Mouse (Mus musculus) heart, postnatal 0 days (tissue): ENCODE data around the gene Plin2.

Experiments used
- CTCF ChIP-seq: IDR thresholded peaks from 2 replicates; pipeline ENCODE4 v1.5.1; 2016; ENCODE audit warnings: antibody characterized with exemption, control low read depth, low read depth
- EP300 ChIP-seq: IDR thresholded peaks from 2 replicates; pipeline ENCODE4 v1.6.1; 2016; ENCODE audit warnings: antibody characterized with exemption, low read depth

DNA sequence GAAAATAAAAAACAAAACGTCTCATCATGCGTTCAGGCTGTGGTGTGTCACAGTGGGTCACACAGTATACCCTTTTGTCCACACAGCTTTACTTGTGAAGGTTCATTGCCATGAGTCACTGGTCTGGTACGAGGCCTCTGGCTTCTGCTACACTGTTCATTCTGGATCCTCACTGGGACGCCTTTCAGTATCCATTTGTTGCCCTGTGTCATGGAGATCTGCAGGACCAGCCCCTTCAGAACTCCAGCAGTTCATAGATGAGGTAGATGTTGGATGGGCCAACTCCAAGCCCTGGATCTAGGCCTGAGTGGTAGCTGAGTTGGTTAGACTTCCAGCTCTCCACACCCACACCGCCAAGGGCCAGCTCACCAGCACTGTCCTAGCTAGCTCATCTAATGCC lies 13.9 kb upstream of the Plin2 start:
- TF ChIP-seq EP300 (no peak), CTCF (no peak)
